Mouse (Mus musculus): Measurements from ENCODE around the gene Prf1. TPM values are rescaled to one million over a fixed set of nuclear protein-coding genes. Genes with fewer than 3 reads are reported as not detected.

Prf1 gene
- polyA plus RNA-seq, 1 experiment from 2014 or later = not detected

- Histone ChIP-seq H3K4me3 (ENCODE audit: inconsistent target) (no peak overlapping the region), H3K27ac (no peak overlapping the region), H3K79me2 (ENCODE audit: inconsistent target) (no peaks in the 10 kb centered on the region), H3K36me3 (ENCODE audit: inconsistent target) (no peaks in the 10 kb centered on the region)
- WGBS (ENCODE audit: missing documents) = 81% methylated on average over 8 of the region's 12 CpGs
These were observed 11.2 kb downstream of the Prf1 start for GRCm38 (mm10) chr10:61308706-61309320.

GRCm38 (mm10) chr10:61312159-61312558 lies 14.5 kb downstream of the Prf1 start:
- Histone ChIP-seq H3K36me3 (ENCODE audit: inconsistent target) (no peaks in the 10 kb centered on the region), H3K4me3 (ENCODE audit: inconsistent target) (no peak overlapping the region), H3K27ac (no peak overlapping the region), H3K79me2 (ENCODE audit: inconsistent target) (no peaks in the 10 kb centered on the region)
- WGBS (ENCODE audit: missing documents) = 92% methylated on average over 6 of the region's 6 CpGs

- WGBS (ENCODE audit: missing documents) = 58% methylated on average over 7 of the region's 7 CpGs
- Histone ChIP-seq H3K36me3 (ENCODE audit: inconsistent target) (no peaks in the 10 kb centered on the region), H3K79me2 (ENCODE audit: inconsistent target) (no peaks in the 10 kb centered on the region), H3K27ac (no peak overlapping the region), H3K4me3 (ENCODE audit: inconsistent target) (no peak overlapping the region)
These were observed 15.1 kb downstream of the Prf1 start for GRCm38 (mm10) chr10:61312754-61313153.

- Histone ChIP-seq H3K4me3 (ENCODE audit: inconsistent target) (no peak overlapping the region), H3K79me2 (ENCODE audit: inconsistent target) (no peaks in the 10 kb centered on the region), H3K27ac (no peak overlapping the region), H3K36me3 (ENCODE audit: inconsistent target) (no peaks in the 10 kb centered on the region)
- WGBS (ENCODE audit: missing documents) = 84% methylated on average over 7 of the region's 7 CpGs
These were observed 16.1 kb downstream of the Prf1 start for GRCm38 (mm10) chr10:61313750-61314149.

- Histone ChIP-seq H3K79me2 (ENCODE audit: inconsistent target) (no peaks in the 10 kb centered on the region), H3K36me3 (ENCODE audit: inconsistent target) (no peaks in the 10 kb centered on the region), H3K4me3 (ENCODE audit: inconsistent target) (no peak overlapping the region), H3K27ac (no peak overlapping the region)
- WGBS (ENCODE audit: missing documents) = 94% methylated on average over 9 of the region's 9 CpGs
These were observed 17.8 kb downstream of the Prf1 start for GRCm38 (mm10) chr10:61315324-61315880.

GRCm38 (mm10) chr10:61318527-61318926 lies 20.9 kb downstream of the Prf1 start:
- Histone ChIP-seq H3K27ac (no peak overlapping the region), H3K79me2 (ENCODE audit: inconsistent target) (no peaks in the 10 kb centered on the region), H3K4me3 (ENCODE audit: inconsistent target) (no peak overlapping the region), H3K36me3 (ENCODE audit: inconsistent target) (no peaks in the 10 kb centered on the region)
- WGBS (ENCODE audit: missing documents) = 87% methylated on average over 3 of the region's 3 CpGs

- Histone ChIP-seq H3K27ac (no peak overlapping the region), H3K36me3 (ENCODE audit: inconsistent target) (no peaks in the 10 kb centered on the region)
- WGBS (ENCODE audit: missing documents) = 83% methylated on average over 8 of the region's 8 CpGs
These were observed 27.1 kb downstream of the Prf1 start for GRCm38 (mm10) chr10:61324717-61325116.

GRCm38 (mm10) chr10:61325782-61326328 lies 28.2 kb downstream of the Prf1 start:
- H3K79me2 ChIP-seq (ENCODE audit: inconsistent target) = no peaks in the 10 kb centered on the region
- WGBS (ENCODE audit: missing documents) = 83% methylated on average over 9 of the region's 9 CpGs

More at GRCm38 (mm10) chr10:61324717-61325116, 27.1 kb downstream of the Prf1 start:
- Histone ChIP-seq H3K79me2 (ENCODE audit: inconsistent target) (no peaks in the 10 kb centered on the region), H3K4me3 (ENCODE audit: inconsistent target) (no peak overlapping the region)

GRCm38 (mm10) chr10:61327545-61327944 lies 29.9 kb downstream of the Prf1 start:
- 93% methylated on average over 10 of the region's 10 CpGs for WGBS (ENCODE audit: missing documents)

More at GRCm38 (mm10) chr10:61325782-61326328, 28.2 kb downstream of the Prf1 start:
- H3K27ac ChIP-seq = no peak overlapping the region
- no peaks in the 10 kb centered on the region for H3K36me3 ChIP-seq (ENCODE audit: inconsistent target)
- H3K4me3 ChIP-seq (ENCODE audit: inconsistent target) = no peak overlapping the region

GRCm38 (mm10) chr10:61328927-61329326 lies 31.3 kb downstream of the Prf1 start:
- Histone ChIP-seq H3K79me2 (ENCODE audit: inconsistent target) (no peaks in the 10 kb centered on the region), H3K36me3 (ENCODE audit: inconsistent target) (no peaks in the 10 kb centered on the region), H3K27ac (no peak overlapping the region), H3K4me3 (ENCODE audit: inconsistent target) (no peak overlapping the region)
- WGBS (ENCODE audit: missing documents) = 88% methylated on average over 7 of the region's 7 CpGs

More at GRCm38 (mm10) chr10:61327545-61327944, 29.9 kb downstream of the Prf1 start:
- H3K4me3 ChIP-seq (ENCODE audit: inconsistent target) = no peak overlapping the region
- H3K79me2 ChIP-seq (ENCODE audit: inconsistent target) = no peaks in the 10 kb centered on the region
- no peaks in the 10 kb centered on the region for H3K36me3 ChIP-seq (ENCODE audit: inconsistent target)
- no peak overlapping the region for H3K27ac ChIP-seq

- H3K4me3 ChIP-seq (ENCODE audit: inconsistent target) = no peak overlapping the region
- no peak overlapping the region for H3K27ac ChIP-seq
- WGBS (ENCODE audit: missing documents) = 94% methylated on average over 5 of the region's 5 CpGs
- no peaks in the 10 kb centered on the region for H3K36me3 ChIP-seq (ENCODE audit: inconsistent target)
- H3K79me2 ChIP-seq (ENCODE audit: inconsistent target) = no peaks in the 10 kb centered on the region
These were observed 33.4 kb downstream of the Prf1 start for GRCm38 (mm10) chr10:61331046-61331445.

GRCm38 (mm10) chr10:61334545-61334944 lies 36.9 kb downstream of the Prf1 start:
- Histone ChIP-seq H3K27ac (no peak overlapping the region), H3K79me2 (ENCODE audit: inconsistent target) (no peaks in the 10 kb centered on the region), H3K36me3 (ENCODE audit: inconsistent target) (no peaks in the 10 kb centered on the region), H3K4me3 (ENCODE audit: inconsistent target) (no peak overlapping the region)
- WGBS (ENCODE audit: missing documents) = 19% methylated on average over 7 of the region's 7 CpGs

GRCm38 (mm10) chr10:61336137-61336536 lies 38.5 kb downstream of the Prf1 start:
- Histone ChIP-seq H3K79me2 (ENCODE audit: inconsistent target) (no peaks in the 10 kb centered on the region), H3K36me3 (ENCODE audit: inconsistent target) (no peaks in the 10 kb centered on the region), H3K27ac (no peak overlapping the region), H3K4me3 (ENCODE audit: inconsistent target) (no peak overlapping the region)
- WGBS (ENCODE audit: missing documents) = 28% methylated on average over 5 of the region's 6 CpGs

- H3K36me3 ChIP-seq (ENCODE audit: inconsistent target) = no peaks in the 10 kb centered on the region
- H3K4me3 ChIP-seq (ENCODE audit: inconsistent target) = no peak overlapping the region
- H3K79me2 ChIP-seq (ENCODE audit: inconsistent target) = no peaks in the 10 kb centered on the region
- H3K27ac ChIP-seq = no peak overlapping the region
- 63% methylated on average over 5 of the region's 5 CpGs for WGBS (ENCODE audit: missing documents)
These were observed 39.0 kb downstream of the Prf1 start for GRCm38 (mm10) chr10:61336592-61336991.

- Histone ChIP-seq H3K79me2 (ENCODE audit: inconsistent target) (no peaks in the 10 kb centered on the region), H3K36me3 (ENCODE audit: inconsistent target) (no peaks in the 10 kb centered on the region), H3K4me3 (ENCODE audit: inconsistent target) (no peak overlapping the region), H3K27ac (no peak overlapping the region)
- 87% methylated on average over 8 of the region's 11 CpGs for WGBS (ENCODE audit: missing documents)
These were observed 40.0 kb downstream of the Prf1 start for GRCm38 (mm10) chr10:61337665-61338064.

Data from macrophage (primary cell).